Mouse (Mus musculus): ENCODE measurements at regions not wholly inside any gene's neighbourhood (a gene's known extent, or its start where the extent isn't known, plus 50 kb on each side); places are given as distances from the start of the nearest gene placed in this dataset.

DNA sequence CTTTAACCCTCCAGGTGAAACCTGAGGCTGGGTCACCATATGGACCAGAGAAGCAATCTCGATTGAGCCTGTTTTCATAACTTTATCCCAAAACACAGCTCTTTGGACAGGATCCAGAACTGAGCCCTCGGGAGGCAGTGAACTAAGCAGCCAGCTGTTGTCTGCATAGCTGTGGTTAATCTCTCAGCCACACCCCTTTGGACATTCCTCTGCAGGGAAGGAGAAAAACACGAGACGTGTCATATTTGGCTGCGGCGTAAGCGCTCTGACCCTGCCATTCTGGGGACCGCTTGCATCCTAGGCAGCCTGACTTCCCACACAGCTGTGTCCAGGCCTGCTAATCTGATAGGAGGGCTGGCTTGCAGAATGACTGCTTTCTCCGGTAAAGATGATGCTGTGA, 55.6 kb upstream of the Ubl3 start (continued):
- no peak for TF ChIP-seq CHD1 (IDR thresholded peaks at IDR 0.05; ENCODE audit: low read depth, low read length)
- TF ChIP-seq JUN (IDR thresholded peaks at IDR 0.05; ENCODE audit: insufficient read depth, low read depth, low read length) = no peak
- TF ChIP-seq RCOR1 (conservative IDR thresholded peaks at IDR 0.05; ENCODE audit: low read depth, low read length) = no peak
- no peak for TF ChIP-seq NRF1 (IDR thresholded peaks at IDR 0.05; ENCODE audit: low read depth, low read length)
- TF ChIP-seq TBP (conservative IDR thresholded peaks at IDR 0.05; ENCODE audit: low read depth, low read length) = no peak
- no peak for TF ChIP-seq ZKSCAN1 (IDR thresholded peaks at IDR 0.05; ENCODE audit: borderline replicate concordance, low read depth, low read length)
- TF ChIP-seq POLR2AphosphoS2 (IDR thresholded peaks at IDR 0.05; ENCODE audit: low read depth, low read length) = no peak
- no peak for TF ChIP-seq ZC3H11A (IDR thresholded peaks at IDR 0.05; ENCODE audit: low read depth, low read length)
- no peak for TF ChIP-seq MAFK (IDR thresholded peaks at IDR 0.05; ENCODE audit: insufficient replicate concordance, low read length)
- TF ChIP-seq PAX5 (IDR thresholded peaks at IDR 0.05; ENCODE audit: low read length) = no peak
- TF ChIP-seq MAX (IDR thresholded peaks at IDR 0.05; ENCODE audit: low read length) = 0 out of 2 replicates have a peak, but pooled peaks have one; percentile 22
- TF ChIP-seq MXI1 (IDR thresholded peaks at IDR 0.05; ENCODE audit: low read depth, low read length) = peak; percentile 64
- TF ChIP-seq EP300 (IDR thresholded peaks at IDR 0.05; ENCODE audit: low read length) = peak; percentile 58
- peak; percentile 65 for TF ChIP-seq BHLHE40 (IDR thresholded peaks at IDR 0.05; ENCODE audit: low read depth, low read length)
- no peak for TF ChIP-seq ZMIZ1 (IDR thresholded peaks at IDR 0.05; ENCODE audit: low read depth, low read length)

DNA sequence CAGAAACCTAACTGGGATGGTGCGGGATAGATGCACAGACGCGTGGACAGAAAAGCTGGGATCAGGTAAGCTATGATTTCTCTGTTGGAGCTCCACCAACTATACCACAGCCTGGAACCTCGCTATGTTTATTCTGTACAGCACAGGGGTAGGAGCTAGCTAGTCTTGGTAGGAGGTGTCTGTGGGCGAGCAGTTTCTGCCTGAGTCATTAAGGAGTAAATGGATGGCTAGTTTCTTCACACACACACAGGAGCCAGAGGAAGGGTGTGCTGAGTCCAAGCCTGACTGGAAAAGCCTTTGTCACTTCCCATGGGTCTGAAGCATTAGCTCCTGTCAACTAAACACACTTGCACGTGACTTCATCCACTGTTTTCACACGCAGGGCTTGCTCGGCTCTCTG, 53.1 kb upstream of the Ubl3 start:
- dilution Hi-C loops (cut with MboI; ENCODE audit: extremely low pct_ligation_motif_present, extremely low pct_unique_long_range_greater_than_20kb, low sequenced_read_pairs) = no loop called here

More for the DNA sequence above, 53.1 kb upstream of the Ubl3 start:
- in situ Hi-C loops (cut with MboI; ENCODE audit: low pct_ligation_motif_present, low pct_unique_long_range_greater_than_20kb, low sequenced_read_pairs) = loop anchor here (10.0 kb wide), 1 partner anchor 51 kb away; the partner anchor contains the start of gene Ubl3
- peaks cover 11% of the 10 kb centered on the region for H3K9me3 ChIP-seq (replicated peaks; ENCODE audit: low read length)
- no peaks in the 10 kb centered on the region for H3K27me3 ChIP-seq (replicated peaks)
- H3K79me2 ChIP-seq (replicated peaks; ENCODE audit: control insufficient read depth, extremely low read depth, insufficient read depth, poor library complexity, severe bottlenecking) = no peaks in the 10 kb centered on the region
- no peaks in the 10 kb centered on the region for H3K36me3 ChIP-seq (replicated peaks in 1 of 2; ENCODE audit: control insufficient read depth in 1 of 2, insufficient read depth in 1 of 2, low read length in 1 of 2)
- H3K27ac ChIP-seq (ENCODE audit: insufficient read depth, low read depth) = no peak overlapping the region
- no peak for TF ChIP-seq MAFK (IDR thresholded peaks at IDR 0.05; ENCODE audit: insufficient replicate concordance, low read length)
- TF ChIP-seq SIN3A (IDR thresholded peaks at IDR 0.05; ENCODE audit: low read length) = no peak
- no peak for TF ChIP-seq IRF4 (IDR thresholded peaks at IDR 0.05; ENCODE audit: low read depth, low read length)
- no peak for TF ChIP-seq ZNF384 (IDR thresholded peaks at IDR 0.05; ENCODE audit: low read depth, low read length)
- no peak for TF ChIP-seq PAX5 (IDR thresholded peaks at IDR 0.05; ENCODE audit: low read length)
- TF ChIP-seq RCOR1 (conservative IDR thresholded peaks at IDR 0.05; ENCODE audit: low read depth, low read length) = no peak
- no peak for TF ChIP-seq CTCF (conservative IDR thresholded peaks at IDR 0.05 in 1 of 2, IDR thresholded peaks at IDR 0.05 in 1 of 2; ENCODE audit: low read depth in 2 of 2, low read length in 2 of 2)
- TF ChIP-seq MEF2A (IDR thresholded peaks at IDR 0.05; ENCODE audit: borderline replicate concordance, low read depth, low read length) = no peak
- no peak for TF ChIP-seq POLR2AphosphoS2 (IDR thresholded peaks at IDR 0.05; ENCODE audit: low read depth, low read length)
- TF ChIP-seq MXI1 (IDR thresholded peaks at IDR 0.05; ENCODE audit: low read depth, low read length) = no peak
- TF ChIP-seq USF2 (conservative IDR thresholded peaks at IDR 0.05; ENCODE audit: low read depth, low read length) = no peak
- no peak for TF ChIP-seq JUND (conservative IDR thresholded peaks at IDR 0.05; ENCODE audit: low read depth, low read length)
- H3K9ac ChIP-seq (ENCODE audit: insufficient read depth, low read depth) = no peak overlapping the region
- no peak for DNase-seq (ENCODE audit: extremely low read depth)
- no peak overlapping the region for H3K4me2 ChIP-seq (ENCODE audit: insufficient read depth, low read depth, poor library complexity, severe bottlenecking)
- no peak overlapping the region for H3K4me3 ChIP-seq (replicated peaks in 1 of 3; ENCODE audit: low read depth in 2 of 3, low read length in 2 of 3, poor library complexity in 1 of 3)
- H3K4me1 ChIP-seq (ENCODE audit: control insufficient read depth in 1 of 2, insufficient read depth in 2 of 2) = peaks cover 10 to 22% of the 10 kb centered on the region in 2 experiments; a peak in 3 of 4 replicates

All from CH12.LX (cell line).